Mouse (Mus musculus) lung, postnatal 0 days (tissue): ENCODE results near the gene Hist1h4j.

ENCODE experiments used
- CTCF ChIP-seq: IDR thresholded peaks from 2 replicates; pipeline ENCODE4 v1.5.1; 2016; ENCODE audit warnings: antibody characterized with exemption, mild to moderate bottlenecking
- EP300 ChIP-seq: IDR thresholded peaks from 2 replicates; pipeline ENCODE4 v1.6.1; 2016; ENCODE audit warnings: antibody characterized with exemption, mild to moderate bottlenecking, control low read depth

DNA sequence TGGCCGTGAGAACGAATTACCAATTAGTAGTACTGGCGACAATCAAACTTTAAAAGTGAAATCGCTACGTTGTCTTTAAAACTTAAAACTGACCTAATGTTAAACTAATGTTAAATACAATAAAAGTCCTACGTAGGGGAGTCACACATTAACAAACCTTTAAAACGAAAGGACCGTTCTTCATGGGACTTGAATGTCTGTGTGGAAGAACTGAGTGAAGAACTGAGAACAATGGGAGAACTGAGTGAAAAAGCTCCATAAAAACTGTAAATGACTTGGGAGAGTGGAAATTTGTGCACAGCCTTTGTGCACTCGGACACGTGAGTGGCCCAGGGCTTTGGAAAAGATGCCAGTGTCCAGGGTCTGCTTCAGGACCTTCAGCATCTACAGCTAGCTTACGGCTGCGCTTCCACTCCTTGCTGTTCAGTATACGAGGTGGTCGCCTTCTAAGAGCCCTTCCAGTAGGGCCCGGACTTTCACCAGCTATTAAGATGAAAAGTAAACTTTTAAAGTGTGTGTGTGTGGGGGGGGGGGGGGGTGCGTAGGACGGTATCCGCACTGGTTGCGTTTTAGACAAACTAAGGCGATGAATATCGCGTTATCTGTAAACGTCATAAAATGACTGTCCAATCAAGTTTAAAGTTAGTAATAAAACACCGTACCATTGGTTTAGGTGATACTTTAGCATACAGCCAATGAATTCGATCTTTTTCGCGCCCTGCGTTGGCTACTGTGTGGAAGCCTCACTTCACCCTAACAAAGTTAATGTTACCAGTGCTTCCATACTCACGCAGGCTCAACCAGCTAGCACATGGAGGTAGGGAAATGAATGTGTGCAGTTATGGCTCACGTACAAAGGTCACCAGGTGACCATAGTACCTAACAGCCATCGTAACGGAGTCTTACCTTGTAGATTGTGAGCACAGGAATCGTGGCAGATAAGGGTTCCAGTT, 44.2 kb downstream of the Hist1h4j start:
- TF ChIP-seq CTCF, result no peak
- peak; percentile 56 for TF ChIP-seq EP300
